In the genomic region with DNA sequence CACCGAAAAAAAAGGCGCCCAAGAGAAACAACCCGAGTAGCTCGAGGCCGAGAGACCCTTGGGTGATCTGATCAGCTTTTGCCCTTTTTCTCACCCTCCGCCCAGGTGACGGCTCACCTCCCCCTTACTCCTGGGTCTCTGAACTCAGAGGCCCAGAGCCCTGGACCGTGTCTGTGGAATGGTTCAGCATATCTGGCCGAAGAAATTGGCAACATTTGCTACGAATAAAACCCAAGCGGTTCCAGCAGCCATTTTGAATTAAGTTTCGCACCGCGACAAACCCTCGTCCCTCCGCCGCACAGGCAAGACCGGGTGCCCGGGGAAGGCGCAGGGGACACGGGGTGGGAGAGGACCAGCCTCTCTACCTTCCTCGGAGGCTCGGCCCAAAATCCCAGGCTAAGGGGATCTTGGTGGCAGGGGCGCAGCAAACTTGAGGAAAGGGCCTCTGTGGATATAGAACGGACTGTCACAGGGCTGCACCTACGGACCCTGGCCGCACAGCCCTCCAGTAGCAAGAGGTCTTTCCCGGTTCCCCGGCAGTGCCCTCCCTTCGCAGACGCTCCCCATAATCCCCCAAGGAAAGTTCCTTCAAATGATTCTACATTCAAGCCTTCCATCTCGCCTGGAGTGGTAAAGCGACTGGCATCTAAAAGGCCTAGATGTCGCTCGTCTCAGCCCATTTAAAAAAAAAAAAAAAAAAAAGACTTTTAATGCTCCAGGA, we compare ENCODE assay signal across 8 mouse cellular contexts. TPM values are rescaled to one million over a fixed set of nuclear protein-coding genes. Genes with fewer than 3 reads are reported as not detected.
DNase-seq lines count a peak whose midpoint lies in the region; ATAC-seq lines count a peak whose summit lies in the region.

No protein-coding gene starts in this region.

- H3K4me2 ChIP-seq in embryonic facial prominence, embryonic 12.5 days (replicated peaks), result peak overlapping the region; percentile 80
- H3K4me2 ChIP-seq in liver, embryonic 16.5 days (ENCODE audit: low read depth, low read length), result peak overlapping the region; percentile 46
- H3K4me2 ChIP-seq in stomach, embryonic 16.5 days (ENCODE audit: low read depth, low read length), result peak overlapping the region; percentile 85

- WGBS in embryonic facial prominence, embryonic 12.5 days, result under 1% methylated on average over 35 of the region's 35 CpGs
- under 1% methylated on average over 35 of the region's 35 CpGs for WGBS in hindbrain, embryonic 10.5 days
- 1% methylated on average over 35 of the region's 35 CpGs for WGBS in liver, embryonic 16.5 days (ENCODE audit: insufficient replicate concordance)
- WGBS in stomach, embryonic 16.5 days, result under 1% methylated on average over 35 of the region's 35 CpGs

- H3K27me3 ChIP-seq in embryonic facial prominence, embryonic 12.5 days, result peaks cover 17% of the 10 kb centered on the region
- peaks cover 30% of the 10 kb centered on the region for H3K27me3 ChIP-seq in hindbrain, embryonic 10.5 days (ENCODE audit: insufficient read depth, poor library complexity, severe bottlenecking)
- H3K27me3 ChIP-seq in liver, embryonic 16.5 days (ENCODE audit: control insufficient read depth, insufficient read depth, low read depth, low read length), result peaks cover 58% of the 10 kb centered on the region
- H3K27me3 ChIP-seq in stomach, embryonic 16.5 days (ENCODE audit: control insufficient read depth, insufficient read depth, low read length), result no peaks in the 10 kb centered on the region

- peak overlapping the region; percentile 65 for H3K4me3 ChIP-seq in embryonic facial prominence, embryonic 12.5 days
- peak overlapping the region; percentile 82 for H3K4me3 ChIP-seq in hindbrain, embryonic 10.5 days
- H3K4me3 ChIP-seq in liver, embryonic 16.5 days (ENCODE audit: low read depth, low read length), result peak overlapping the region; percentile 38
- peak overlapping the region; percentile 88 for H3K4me3 ChIP-seq in stomach, embryonic 16.5 days (replicated peaks; ENCODE audit: low read length)

- no peaks in the 10 kb centered on the region; the same call in 1 of the 2 replicates for H3K36me3 ChIP-seq in embryonic facial prominence, embryonic 12.5 days
- peaks cover 45% of the 10 kb centered on the region for H3K36me3 ChIP-seq in hindbrain, embryonic 10.5 days
- no peaks in the 10 kb centered on the region for H3K36me3 ChIP-seq in liver, embryonic 16.5 days (ENCODE audit: control insufficient read depth, insufficient read depth)
- H3K36me3 ChIP-seq in stomach, embryonic 16.5 days (ENCODE audit: control insufficient read depth, insufficient read depth, low read length), result 0 out of 2 replicates have a peak, but pooled peaks cover 5% of the 10 kb centered on the region

- H3K9me3 ChIP-seq in embryonic facial prominence, embryonic 12.5 days, result no peaks in the 10 kb centered on the region
- no peaks in the 10 kb centered on the region for H3K9me3 ChIP-seq in hindbrain, embryonic 10.5 days
- no peaks in the 10 kb centered on the region for H3K9me3 ChIP-seq in liver, embryonic 16.5 days (replicated peaks; ENCODE audit: control insufficient read depth, low read length)
- H3K9me3 ChIP-seq in stomach, embryonic 16.5 days (replicated peaks; ENCODE audit: control insufficient read depth, low read length), result no peaks in the 10 kb centered on the region

- H3K27ac ChIP-seq in embryonic facial prominence, embryonic 12.5 days, result peak overlapping the region; percentile 81
- peak overlapping the region; percentile 100 for H3K27ac ChIP-seq in hindbrain, embryonic 10.5 days
- H3K27ac ChIP-seq in liver, embryonic 16.5 days (ENCODE audit: low read length), result no peak overlapping the region
- peak overlapping the region; percentile 95 for H3K27ac ChIP-seq in stomach, embryonic 16.5 days (ENCODE audit: low read length)

- 0 out of 2 replicates have a peak, but pooled peaks cover 6% of the 10 kb centered on the region for H3K4me1 ChIP-seq in embryonic facial prominence, embryonic 12.5 days
- H3K4me1 ChIP-seq in hindbrain, embryonic 10.5 days (replicated peaks), result peaks cover 53% of the 10 kb centered on the region
- H3K4me1 ChIP-seq in liver, embryonic 16.5 days (ENCODE audit: control insufficient read depth, low read depth, low read length), result no peaks in the 10 kb centered on the region
- peaks cover 6% of the 10 kb centered on the region for H3K4me1 ChIP-seq in stomach, embryonic 16.5 days (ENCODE audit: control insufficient read depth, insufficient read depth, low read length)

- ATAC-seq in embryonic facial prominence, embryonic 12.5 days (ENCODE audit: insufficient number of reproducible peaks, insufficient read depth, low FRiP score, low TSS enrichment), result no peak
- no peak for ATAC-seq in liver, embryonic 16.5 days (ENCODE audit: low read depth)
- no peak for ATAC-seq in stomach, embryonic 16.5 days (ENCODE audit: insufficient read depth, low FRiP score)
- ATAC-seq in megakaryocyte-erythroid progenitor cell, adult 5-6 weeks (replicated peaks; ENCODE audit: low FRiP score, low TSS enrichment, poor library complexity, severe bottlenecking), result no peak

- peak overlapping the region; percentile 85 for H3K9ac ChIP-seq in embryonic facial prominence, embryonic 12.5 days
- H3K9ac ChIP-seq in liver, embryonic 16.5 days (ENCODE audit: low read depth, low read length), result peak overlapping the region; percentile 34; the same call in 1 of the 2 replicates
- peak overlapping the region; percentile 93 for H3K9ac ChIP-seq in stomach, embryonic 16.5 days (ENCODE audit: low read length)

- peak; percentile 55 for DNase-seq in adrenal gland, adult 2 months
- no peak for DNase-seq in adrenal gland, adult 8-10 months
- peak; percentile 43 for DNase-seq in 3T3-L1 (ENCODE audit: low read depth, low spot score)
- DNase-seq in hindbrain, embryonic 10.5 days (ENCODE audit: low spot score), result peak; percentile 64

RNA-seq across cellular contexts. Expression of a gene that starts 4.2 kb away (rescaled TPM):
- 10 to 100 TPM; 45.9 to 50.7 TPM for total RNA-seq in adrenal gland, adult 2 months (2021)
- polyA plus RNA-seq in adrenal gland, adult 2 months (2012; rRNA removed), result 22.6 and 27.5 TPM in 2 replicates
- total RNA-seq in adrenal gland, adult 8-10 months (2022), result 10 to 100 TPM; 47.3 to 67.8 (median 55.1) TPM
- polyA plus RNA-seq in embryonic facial prominence, embryonic 12.5 days (2016; fragmentation: Nextera tagmentation; extraction: Ambion mirVana), result 108 and 113 TPM in 2 replicates
- polyA plus RNA-seq in hindbrain, embryonic 10.5 days (2016; fragmentation: Nextera tagmentation; extraction: Ambion mirVana), result 92.9 and 123 TPM in 2 replicates
- polyA plus RNA-seq in liver, embryonic 16.5 days (2015; fragmentation: Nextera tagmentation; extraction: Ambion mirVana), result 8.0 and 8.5 TPM in 2 replicates
- 143 and 153 TPM in 2 replicates for polyA plus RNA-seq in stomach, embryonic 16.5 days (2015; fragmentation: Nextera tagmentation; extraction: Ambion mirVana)
- total RNA-seq in megakaryocyte-erythroid progenitor cell, adult 5-6 weeks (2014; fragmentation: Nextera tagmentation), result 14.5 and 20.7 TPM in 2 replicates
- total RNA-seq in megakaryocyte-erythroid progenitor cell, adult 5-6 weeks (2017), result 19.9 and 45.5 TPM in 2 replicates

Comparison
In these comparisons a context has a peak if more than half of its experiments do, and no peak if none do; other contexts are left out.
1. H3K4me3 ChIP-seq: peak in every context shown above with its lines; median percentile 88 in stomach, embryonic 16.5 days; 82 in hindbrain, embryonic 10.5 days; 65 in embryonic facial prominence, embryonic 12.5 days; 38 in liver, embryonic 16.5 days.
2. H3K9ac ChIP-seq: peak in every context shown above with its lines; median percentile 93 in stomach, embryonic 16.5 days; 85 in embryonic facial prominence, embryonic 12.5 days; 34 in liver, embryonic 16.5 days.